Mouse (Mus musculus) heart, adult 11 months (tissue): ENCODE data around the gene Cflar.
"Not testable (repeated sequence)": the region's sequence is repeated elsewhere in the genome, so short reads cannot be mapped to it uniquely, and the experiment has no call there.

Experiments
- DNase-seq: peaks from one replicate; pipeline ENCODE4 v3.0.0; 2022

Cflar gene

DNA sequence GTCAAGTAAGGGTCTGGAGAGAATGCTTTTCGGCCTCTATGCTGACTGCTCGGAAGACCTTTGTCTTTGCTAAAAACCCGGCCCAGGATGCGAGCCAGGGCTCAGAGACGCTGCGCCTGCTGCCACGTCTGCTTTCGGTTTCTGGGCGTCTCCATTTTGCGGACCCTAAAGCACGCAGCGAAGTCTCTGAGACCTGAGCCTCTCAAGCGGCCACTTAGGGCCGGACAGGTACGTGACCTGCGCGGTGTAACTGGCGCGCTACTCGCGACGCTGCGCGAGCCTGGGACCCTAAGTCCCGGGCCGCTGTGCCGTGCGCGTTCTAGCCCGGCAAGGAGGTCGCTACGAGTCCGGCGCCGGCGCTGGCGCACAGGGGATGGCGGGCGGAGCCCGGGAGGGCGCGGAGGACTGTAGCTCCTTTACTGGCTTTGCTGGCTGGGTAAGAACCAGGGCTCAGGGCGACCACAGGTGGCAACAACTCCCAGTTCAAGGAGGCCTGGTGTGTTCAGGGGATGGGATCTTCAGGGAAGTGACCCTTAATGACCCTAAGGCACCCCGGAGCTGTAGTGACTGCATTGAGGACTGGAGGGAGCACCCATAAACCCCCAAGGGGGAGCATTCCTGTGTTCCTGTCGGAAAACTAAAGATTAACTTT lies at the start of gene Cflar:
Gene Cflar, plus strand, starts transcription at position 144 of the 652 bp plus-strand sequence.
- peak; percentile 97 for DNase-seq

DNA sequence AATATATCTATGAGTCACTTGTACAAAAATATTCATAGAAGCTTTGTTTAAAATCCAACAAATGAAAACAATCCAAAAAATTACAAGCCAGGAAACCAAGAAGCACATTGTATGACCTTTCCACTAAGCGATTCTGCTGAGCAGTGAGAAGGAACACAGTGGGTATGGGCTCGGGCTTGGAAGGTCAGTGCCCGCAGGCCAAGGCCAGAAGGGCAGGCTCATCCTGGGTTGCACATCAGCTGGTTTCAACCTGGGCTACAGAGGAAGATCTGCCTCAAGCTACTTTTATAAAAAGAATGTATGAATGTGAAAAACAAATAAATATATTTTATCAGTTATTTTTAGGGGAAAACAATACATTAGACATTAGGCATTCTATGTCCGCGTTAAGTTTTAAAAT lies 48.6 kb upstream of the Cflar start:
- peak; percentile 77 for DNase-seq

DNA sequence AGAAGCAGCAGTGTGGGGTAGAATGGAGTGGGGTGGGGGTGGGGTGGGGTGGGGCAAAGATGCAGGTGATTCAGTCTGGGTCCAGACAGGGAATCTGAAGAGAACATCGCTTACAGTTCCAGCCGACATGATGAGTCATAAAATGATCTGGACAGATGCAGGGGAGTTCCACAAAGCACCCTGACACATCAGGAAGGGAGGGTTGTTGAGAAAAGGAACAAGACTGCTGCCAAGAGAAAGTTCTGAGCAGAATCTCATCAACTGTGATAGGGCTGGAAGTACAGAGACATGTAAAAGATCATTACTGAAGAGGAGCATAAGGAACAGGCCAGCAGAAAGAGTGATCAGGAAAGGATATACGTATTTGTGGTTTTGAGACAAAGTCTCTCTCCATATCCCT lies 47.9 kb upstream of the Cflar start:
- DNase-seq = peak; percentile 67

DNA sequence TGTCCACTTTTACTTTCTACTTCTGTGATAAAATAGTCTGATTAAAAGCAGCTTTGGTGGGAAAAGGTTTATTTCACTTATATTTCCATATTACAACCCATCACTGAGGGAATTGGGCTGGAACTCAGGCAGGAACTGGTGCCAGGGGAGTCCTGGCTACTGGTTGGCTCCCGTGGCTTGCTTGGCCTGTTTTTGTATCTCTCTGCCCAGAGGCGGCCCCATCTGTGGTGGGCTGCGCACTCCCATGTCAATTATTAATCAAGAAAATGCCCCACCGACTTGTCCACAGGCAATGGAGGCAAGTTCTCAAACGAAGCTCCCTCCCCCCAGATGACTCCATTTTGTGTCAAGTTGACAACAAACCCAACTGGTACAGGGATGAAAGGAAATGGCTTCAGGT lies 43.1 kb upstream of the Cflar start:
- DNase-seq = peak; percentile 74

DNA sequence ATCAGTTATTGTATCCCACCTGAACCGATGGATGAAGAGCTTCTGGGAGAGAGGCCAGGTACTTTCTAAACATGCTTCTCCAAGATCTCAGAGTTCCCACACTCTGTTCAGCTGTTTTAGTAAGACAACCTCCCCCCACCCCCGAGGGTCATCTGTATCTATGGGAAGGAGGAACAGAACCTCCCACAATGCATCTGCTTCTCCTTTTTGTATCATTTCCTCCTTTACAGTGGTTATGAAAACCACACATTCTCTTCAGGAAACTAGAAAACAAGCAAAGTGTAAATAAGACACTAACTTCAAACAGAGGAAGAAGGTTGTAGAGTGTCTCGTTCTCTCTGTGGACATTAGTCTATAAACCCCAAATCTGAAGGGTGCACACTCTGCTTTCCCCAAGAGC lies 41.7 kb upstream of the Cflar start:
- DNase-seq = peak; percentile 64

DNA sequence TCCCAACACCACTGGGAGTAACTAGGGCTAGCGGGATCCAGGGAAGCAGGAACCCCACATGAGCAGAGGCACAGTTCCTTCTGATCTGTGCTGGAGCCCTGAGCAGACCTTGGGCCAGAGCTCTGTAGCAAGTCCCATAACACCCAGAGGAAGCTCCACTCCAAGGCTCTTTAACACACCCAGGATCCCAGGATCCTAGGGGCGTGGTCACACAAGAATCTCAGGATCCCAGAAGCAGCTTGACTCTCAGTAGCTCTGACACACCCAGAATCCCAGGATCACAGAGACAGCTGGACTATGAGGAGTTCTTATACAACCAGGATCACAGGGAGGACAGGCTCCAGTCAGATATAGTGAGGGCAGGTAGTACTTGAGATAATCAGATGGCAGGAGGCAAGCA lies 39.2 kb upstream of the Cflar start:
- DNase-seq = no peak

DNA sequence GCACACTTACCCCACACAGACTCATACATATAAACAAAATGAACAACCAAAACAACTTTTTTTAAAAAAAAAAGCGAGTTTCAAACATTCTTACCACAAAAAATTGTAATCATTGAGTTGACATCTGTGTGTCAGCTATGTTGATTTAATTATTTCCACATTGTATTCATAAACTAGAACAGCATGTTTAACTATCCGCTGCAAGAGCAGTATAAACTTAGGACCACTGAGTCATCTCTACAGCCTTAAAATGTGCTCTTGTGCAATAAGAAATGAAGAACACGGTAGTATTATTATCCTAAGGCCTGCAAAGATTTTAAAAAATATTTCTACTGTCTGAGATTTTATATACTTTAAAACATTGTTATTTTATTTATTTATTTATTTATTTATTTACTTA lies 36.3 kb upstream of the Cflar start:
- DNase-seq = no peak

DNA sequence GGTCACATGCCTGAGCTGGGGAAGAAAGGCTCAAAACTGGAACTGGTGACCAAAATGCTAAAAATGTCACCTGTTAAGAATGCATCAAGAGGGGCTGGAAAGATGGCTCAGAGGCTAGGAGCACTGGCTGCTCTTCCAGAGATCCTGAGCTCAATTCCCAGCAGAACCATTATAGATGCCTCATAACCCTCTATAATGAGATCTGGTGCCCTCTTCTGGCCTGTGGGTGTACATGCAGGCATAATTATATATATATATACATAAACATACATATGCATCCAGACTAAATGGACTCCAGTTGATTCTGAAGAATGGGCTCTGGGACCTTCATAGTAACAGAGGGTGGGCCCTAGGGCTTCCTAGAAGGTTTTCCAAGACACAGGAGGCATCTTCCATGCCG lies 33.7 kb upstream of the Cflar start:
- no peak for DNase-seq

DNA sequence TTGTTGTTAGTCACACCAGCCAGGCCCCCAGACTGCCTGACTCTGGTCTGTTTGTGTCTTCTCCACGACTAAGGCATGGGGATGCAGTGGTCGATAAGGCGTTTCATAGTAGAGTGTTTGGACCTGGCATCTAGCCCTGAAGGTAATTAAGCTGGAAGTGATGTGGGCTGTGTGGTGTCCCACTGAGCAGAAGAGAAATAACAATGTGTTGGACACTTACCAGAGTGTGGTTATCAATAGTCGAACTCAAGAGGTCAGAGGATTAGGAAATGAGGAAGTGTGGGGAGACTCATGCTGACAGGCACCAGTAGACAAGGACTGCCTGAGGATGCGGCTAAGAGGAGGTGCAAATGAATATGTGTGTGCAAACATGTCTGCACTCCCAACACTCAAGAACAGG lies 32.9 kb upstream of the Cflar start:
- DNase-seq = not testable (repeated sequence)

DNA sequence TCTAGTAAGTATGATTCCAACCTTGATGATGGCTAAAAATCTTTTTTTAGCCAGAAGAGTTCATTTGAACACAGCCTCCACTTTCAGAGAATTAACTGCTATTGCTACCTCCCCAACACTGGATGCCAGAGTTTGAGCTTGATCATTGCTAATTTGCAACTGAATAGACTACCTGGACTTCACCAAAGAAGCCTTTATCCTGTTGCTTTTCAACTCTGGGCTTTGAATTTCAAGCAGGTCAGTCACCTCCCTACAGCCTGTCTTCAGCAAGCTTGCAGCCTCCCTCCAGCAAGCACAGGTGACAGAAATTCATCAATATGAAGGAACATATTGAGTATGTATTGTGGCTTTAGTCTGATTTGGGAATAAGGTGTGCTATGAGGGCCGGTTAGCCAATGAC lies 21.9 kb upstream of the Cflar start:
- DNase-seq = no peak

DNA sequence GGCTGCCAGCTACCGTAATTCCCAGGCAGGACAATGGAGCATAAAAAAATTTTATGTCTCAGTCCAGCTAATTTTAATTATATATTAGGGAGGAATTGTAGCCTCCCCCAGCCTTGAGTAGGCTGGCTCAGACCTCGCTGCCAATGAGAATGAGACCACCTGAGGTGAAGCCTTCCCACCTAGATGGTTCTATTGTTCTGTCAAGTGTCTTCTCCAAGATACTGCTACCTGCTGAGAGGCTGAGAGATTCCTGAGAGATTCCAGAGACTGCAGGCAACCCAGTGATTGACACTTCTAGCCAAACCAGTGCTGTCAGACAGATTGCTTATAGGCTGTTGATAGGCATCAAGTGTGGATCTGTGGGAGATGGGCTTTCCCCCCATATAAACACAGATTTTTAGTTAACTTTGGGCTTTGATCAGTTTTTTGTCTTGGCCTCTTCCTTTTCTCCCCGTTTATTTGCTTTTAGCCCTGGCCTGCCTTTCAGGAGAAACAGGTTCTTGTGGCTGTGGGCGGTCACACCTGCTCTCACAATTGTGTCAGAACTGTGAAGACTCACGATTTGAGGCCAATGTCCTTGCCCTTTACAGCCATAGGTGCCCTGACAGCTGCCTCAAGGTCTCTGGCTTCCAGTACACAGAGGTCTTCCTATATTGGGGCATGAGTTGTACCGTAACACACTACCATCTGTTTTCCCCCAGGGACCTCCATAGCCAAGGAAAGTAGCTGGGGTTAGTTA lies 21.1 kb upstream of the Cflar start:
- no peak for DNase-seq

DNA sequence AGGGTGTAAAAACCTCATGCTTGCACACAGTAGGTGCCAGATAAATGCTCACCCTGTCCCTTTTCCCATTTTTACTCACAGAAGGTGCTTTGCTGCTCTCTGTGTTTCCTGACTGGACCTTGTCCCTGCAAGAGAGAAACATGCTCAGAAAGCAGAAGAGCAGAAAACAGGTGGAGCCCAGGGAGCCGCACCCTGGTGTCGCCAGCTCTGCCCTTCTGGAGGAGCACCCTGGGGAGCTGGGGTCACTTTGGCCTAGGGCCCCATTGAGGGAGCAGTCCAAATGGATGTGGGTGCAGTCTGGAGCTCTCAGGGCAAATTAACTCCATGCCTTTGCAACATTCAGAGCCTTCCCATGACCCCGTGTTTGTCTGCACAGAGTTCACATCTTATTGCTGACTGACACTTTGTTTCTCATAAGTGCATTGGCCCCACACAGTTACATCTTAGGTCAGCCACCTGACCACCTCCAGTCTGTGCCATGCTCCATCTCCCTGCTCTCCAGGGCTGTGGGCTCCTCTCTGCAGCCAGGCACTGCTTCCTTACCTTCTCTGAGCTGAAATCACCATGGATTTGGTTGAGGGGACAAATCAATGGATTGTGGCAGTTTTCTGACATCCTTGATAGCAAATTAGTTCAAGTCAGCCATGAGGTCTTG lies 20.3 kb upstream of the Cflar start:
- DNase-seq = not testable (repeated sequence)

DNA sequence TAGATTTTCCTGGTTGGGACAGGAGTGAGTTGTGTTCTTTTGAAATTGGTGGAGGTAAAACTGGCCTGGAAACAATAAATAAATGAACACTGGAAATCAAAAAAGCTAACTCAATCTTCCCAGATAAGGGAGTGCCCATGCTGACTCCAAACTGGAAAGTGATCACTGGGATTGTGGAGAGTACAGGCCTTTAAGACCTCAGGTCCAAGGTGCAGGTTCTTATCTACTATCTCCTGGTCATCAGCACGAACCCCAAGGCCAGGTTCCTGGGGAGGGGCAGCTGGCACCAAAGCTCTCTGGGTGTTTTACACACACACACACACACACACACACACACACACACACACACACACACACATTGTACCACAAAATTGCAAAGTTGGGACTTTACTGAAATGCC lies 19.6 kb upstream of the Cflar start:
- peak; percentile 73 for DNase-seq

DNA sequence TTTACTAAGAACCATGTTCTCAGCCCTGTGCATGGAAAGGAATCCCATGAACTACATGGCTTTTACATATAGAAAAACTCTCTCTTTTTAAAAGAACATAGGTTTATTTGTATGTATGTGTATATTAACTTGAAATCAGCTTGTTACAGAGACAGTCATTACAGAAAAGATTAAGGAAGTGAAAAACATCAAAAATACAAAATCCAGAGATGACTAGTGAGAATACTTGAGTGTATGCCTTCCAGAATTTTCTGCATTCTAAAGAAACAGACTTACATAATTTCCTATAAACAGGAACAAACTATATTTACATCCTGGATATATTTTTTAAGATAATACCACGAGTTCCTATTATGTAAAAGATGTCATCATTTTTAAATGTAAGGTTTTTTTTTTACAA lies 17.6 kb upstream of the Cflar start:
- DNase-seq = no peak

DNA sequence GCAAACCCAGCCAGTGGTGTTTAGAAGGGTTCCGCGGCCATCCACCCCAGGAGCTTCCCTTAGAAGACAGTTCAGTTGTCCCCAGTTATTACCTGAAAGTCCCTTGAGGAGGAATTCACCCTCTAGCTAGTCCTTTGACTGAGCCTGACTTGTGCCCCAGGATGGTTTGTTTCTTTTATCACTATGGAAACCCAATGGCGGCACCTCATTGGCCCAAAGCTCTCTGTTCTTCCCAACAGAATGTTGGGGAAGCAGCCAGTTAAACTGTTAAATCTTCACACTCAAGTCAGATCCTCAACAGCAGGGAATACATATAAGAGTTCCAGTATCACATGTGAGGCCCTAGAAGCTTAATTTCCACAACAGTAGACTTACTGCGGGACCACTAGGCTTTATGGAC lies 15.5 kb upstream of the Cflar start, which contains the start of gene Als2cr12:
Gene Als2cr12, minus strand, starts transcription at position 180 of the 400 bp plus-strand sequence.
- DNase-seq = peak; percentile 79

DNA sequence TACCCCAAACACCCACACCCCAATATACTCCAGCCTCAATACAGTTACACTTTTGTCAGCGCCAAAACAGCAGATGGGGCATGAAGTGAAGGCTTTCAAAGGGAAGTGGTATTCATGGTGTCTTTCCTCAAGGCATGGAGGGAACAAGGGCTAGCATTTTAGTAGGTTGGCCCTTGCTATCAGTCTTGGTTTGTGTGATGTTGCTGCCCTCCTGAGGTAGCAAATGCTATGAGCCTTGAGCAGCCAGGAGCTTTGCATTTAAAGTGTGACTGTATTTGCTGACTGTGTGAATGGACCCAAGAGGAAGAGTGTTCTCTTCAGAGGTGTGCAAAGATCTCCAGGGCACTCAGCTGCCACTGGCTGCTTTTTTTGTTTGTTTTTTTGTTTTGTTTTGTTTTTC lies 13.7 kb upstream of the Cflar start:
- DNase-seq = peak; percentile 74

DNA sequence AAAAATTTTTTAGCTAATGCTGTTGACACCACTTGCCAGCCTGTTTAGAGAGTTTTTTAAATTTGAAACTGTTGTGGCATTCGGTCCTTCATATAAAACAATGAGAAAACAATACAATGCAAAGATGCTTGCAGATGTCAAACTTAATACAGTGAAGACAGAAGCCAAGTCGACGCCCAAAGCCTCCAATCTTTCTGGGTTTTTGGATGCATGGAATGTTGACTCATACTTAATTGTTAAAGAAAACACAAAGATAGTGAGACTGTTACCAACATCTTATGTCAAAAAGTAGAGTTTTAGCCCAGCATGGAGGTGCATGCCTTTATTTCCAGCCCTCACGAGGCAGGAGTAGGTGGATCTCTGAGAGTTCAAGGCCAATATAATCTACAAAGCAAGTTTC lies 12.5 kb upstream of the Cflar start:
- DNase-seq = no peak

DNA sequence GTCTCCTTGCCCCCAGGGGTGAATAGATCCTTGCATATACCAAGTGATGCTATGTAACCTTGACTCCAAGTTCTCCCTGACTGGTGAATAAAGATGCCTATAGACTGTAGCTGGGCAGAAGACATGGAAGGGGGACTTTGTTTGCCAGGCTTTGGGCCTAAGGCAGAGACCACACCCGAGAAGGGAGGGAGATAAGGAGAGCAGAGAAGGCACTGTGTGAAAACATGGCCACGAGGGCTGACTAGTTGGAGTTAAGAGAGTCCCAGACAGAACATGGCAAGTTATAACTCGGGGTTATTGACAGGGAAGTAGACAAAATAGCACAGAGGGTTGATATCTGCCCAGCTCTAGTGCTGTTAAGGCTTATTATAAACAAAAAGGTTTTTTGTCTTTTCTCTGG lies 11.3 kb upstream of the Cflar start:
- DNase-seq = no peak

DNA sequence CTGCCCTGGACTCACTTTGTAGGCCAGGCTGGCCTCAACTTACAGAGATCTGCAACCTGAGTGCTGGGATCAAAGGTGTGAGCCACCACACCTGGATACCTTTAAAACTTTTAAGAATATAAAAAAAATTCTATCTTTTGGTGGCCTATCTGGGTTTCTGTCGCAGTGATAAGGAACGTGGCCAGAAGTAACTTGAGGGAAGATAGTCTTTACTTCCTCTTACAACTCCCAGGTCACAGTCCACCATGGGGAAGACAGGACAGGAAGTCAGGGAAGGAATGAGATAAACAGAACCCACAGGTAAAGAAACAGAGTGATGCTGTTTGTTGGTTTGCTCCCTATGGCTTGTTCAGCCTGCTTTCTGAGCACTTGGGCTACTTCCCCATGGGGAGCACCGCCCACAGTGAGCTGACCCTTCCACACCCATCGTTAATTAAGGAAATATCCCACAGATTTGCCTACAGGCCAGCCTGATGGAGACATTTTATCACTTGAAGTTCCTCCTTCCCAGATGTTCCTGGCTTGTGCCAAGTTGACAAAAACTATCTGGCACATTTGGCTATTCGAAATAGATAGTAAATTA lies 10.6 kb upstream of the Cflar start:
- DNase-seq = peak; percentile 28

DNA sequence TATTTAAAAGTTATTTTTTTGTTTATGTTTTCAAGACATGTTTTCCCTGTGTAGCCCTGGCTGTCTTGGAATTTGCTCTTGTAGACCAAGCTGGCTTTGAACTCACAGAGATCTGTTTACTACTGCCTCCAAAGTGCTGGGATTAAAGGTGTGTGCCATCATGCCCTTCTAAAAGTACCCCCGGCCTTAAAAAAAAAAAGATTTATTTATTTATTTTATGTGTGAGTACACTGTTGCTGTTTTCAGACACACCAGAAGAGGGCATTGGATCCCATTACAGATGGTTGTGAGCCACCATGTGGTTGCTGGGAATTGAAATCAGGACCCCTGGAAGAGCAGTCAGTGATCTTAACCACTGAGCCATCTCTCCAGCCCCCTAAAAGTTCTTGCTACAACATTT lies 1.3 kb upstream of the Cflar start:
- peak; percentile 63 for DNase-seq

DNA sequence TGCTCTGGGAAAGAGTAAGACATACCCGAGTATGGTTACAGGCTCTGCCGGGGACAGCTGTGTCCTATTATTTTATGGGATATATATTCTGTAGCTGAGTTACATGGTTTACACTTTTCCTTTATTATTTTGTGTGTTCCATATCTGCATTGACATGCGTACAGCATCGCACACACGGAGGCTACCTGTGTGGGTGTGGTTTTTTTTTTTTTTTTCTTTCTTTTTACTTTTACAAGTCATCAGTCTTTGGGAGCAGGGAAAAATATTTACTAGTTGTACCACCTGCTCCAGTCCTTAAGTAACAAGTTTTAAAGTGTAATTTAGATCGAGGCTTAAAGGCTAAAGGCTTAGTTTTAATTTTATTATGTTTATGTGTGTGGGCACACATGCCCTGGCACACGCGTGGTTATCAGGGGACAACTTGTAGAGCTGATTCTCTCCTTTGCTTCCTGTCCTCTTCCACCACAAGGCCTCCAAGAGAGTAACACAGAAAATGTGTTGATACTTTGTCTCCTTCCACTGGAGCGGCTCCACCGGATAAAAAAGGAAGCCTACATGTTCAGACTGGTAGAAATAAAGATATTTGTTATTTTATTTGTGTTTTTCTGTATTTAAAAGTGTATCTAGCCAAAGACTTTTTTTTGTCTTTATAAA lies 470 bp upstream of the Cflar start:
- peak; percentile 74 for DNase-seq

DNA sequence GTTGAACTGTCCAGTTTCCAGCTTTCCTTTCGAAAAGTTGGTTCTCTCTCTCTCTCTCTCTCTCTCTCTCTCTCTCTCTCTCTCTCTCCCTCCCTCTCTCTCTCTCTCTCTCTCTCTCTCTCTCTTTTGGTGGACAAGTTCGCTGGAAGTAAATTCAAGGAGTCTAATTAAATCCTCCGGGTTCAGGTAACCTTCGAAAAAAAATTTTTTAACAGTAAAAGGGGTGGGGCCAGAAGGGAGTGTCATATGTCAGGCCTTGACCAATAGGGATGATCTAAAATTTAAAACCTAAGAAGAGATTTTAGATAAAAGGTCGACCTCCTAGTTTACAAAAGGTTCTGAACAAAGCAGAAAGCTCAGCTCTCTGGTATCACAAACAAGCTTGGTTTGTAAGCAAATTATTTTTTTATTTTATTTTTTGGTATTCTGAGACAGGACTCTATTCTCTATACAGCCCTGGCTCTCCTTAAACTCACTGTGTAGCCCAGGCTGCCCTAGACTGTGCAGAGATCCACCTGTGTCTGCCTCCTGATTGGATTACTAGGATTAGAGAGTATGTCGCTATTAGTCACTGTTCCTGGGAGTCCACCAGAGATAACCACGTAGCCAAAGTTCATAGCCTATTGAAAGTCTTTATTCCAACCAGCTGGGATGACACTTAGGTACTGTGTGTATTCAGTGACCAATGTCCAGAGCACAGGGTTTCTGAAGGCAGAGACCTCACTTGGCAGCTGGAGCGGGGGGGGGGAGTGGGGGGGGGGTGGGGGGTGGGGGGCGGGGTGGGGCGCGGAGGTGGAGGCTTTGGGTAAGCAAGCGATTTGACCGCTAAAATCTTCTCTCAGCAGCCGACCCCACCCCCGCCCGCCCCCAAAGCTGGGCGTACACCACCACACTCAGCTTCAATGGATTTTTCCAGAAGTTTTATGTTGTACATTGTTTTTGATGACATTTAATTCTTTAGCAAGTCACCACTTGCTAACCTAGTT lies 1.1 kb downstream of the Cflar start:
- peak; percentile 98 for DNase-seq
